Mouse (Mus musculus): ENCODE data around the gene B4galnt1. TPM values are rescaled to one million over a fixed set of nuclear protein-coding genes. Genes with fewer than 3 reads are reported as not detected.

The B4galnt1 gene
- polyA plus RNA-seq, 1 experiment: 76.1 TPM

GRCm38 (mm10) chr10:127193011-127193410 lies 28.0 kb downstream of the B4galnt1 start:
- TF ChIP-seq FLI1 (IDR thresholded peaks at IDR 0.05; ENCODE audit: low read length) (no peak), GATA1 (IDR thresholded peaks at IDR 0.05; ENCODE audit: borderline replicate concordance, low read length) (no peak)
- Histone ChIP-seq H3K36me3 (replicated peaks; ENCODE audit: low read length) (peaks cover 35% of the 10 kb centered on the region), H3K27me3 (replicated peaks) (peaks cover 28% of the 10 kb centered on the region), H3K4me1 (peaks cover 44% of the 10 kb centered on the region), H3K4me3 (replicated peaks) (no peak overlapping the region), H3K9me3 (no peaks in the 10 kb centered on the region)

DNA sequence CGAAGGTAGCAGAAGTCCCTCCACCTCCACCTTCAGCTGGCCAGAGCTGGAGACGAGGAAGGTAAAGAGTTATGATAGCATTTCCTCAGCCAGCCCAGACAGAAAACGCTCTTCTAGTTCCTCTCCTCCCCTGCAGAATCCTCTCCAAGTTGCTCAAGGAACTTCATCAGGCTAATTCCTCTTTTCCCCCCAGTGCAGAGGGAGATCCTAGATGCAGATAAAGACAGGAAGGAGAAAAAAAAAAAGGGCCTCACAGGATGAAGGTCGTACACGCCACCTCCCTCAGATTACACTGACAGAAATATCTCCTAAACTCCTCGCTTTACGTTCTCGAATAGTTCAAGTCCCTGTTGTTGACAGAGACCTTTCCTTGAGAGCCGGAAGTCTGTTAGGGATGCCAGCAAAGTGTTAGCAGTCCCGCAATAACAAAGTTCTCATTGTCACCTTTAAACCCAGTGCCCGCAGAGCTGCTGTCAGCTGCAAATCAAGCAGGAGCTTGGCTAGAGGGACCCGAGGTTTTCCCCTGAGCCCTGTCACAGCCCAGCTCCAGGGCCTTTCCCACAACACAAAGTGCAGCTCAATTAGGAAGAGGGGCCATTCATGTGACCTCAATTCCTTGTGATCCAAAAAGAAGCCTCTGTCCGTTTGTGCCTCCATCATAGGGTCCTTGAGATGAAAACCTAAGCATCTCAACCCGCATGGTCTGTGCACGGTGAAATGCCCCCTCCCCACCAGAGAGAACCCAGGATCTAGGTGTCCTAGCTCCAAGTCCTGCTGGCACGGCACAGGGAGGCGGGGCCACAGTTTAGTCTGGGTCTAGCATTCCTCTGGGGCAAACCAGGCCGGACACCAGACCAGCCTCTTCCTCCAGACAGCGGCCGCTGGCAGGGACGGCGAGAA lies 29.7 kb downstream of the B4galnt1 start:
- Histone ChIP-seq H3K4me1 (peaks cover 29% of the 10 kb centered on the region), H3K27me3 (replicated peaks) (peaks cover 11% of the 10 kb centered on the region), H3K4me3 (replicated peaks) (peak overlapping the region; percentile 94), H3K9me3 (no peaks in the 10 kb centered on the region), H3K36me3 (replicated peaks; ENCODE audit: low read length) (peaks cover 51% of the 10 kb centered on the region)
- no peak for TF ChIP-seq GATA1 (IDR thresholded peaks at IDR 0.05; ENCODE audit: borderline replicate concordance, low read length)
- TF ChIP-seq FLI1 (IDR thresholded peaks at IDR 0.05; ENCODE audit: low read length): no peak

GRCm38 (mm10) chr10:127195328-127196129 lies 30.5 kb downstream of the B4galnt1 start, which contains the start of gene Dtx3:
TSS of gene Dtx3 (minus strand) at chr10:127195728.
- Histone ChIP-seq H3K9me3 (no peaks in the 10 kb centered on the region), H3K4me1 (peaks cover 29% of the 10 kb centered on the region), H3K27me3 (replicated peaks) (peaks cover 4% of the 10 kb centered on the region), H3K4me3 (replicated peaks) (peak within 1 kb of the TSS; percentile 94), H3K36me3 (replicated peaks; ENCODE audit: low read length) (peaks cover 58% of the 10 kb centered on the region)
- TF ChIP-seq FLI1 (IDR thresholded peaks at IDR 0.05; ENCODE audit: low read length): no peak
- TF ChIP-seq GATA1 (IDR thresholded peaks at IDR 0.05; ENCODE audit: borderline replicate concordance, low read length): no peak

DNA sequence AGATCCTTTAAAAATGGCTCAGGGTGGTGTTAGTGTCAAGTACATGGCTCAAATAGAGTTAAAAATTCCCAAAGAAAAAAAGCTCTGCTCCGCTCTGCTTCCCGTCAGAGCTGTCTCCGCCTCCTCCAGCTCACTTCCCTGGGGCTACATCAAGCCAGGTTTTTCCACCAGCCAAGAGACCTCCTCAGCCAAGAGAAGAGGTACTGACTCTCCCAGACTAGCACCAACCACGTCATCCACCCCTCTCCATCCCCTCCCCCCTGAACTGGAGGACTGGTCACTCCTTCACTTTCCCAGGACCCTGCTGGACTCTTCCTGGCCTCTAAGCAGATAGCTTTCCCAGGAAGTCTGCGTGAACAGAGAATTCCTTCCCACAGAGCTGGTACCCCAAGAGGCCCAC lies 31.4 kb downstream of the B4galnt1 start:
- H3K4me1 ChIP-seq: peaks cover 26% of the 10 kb centered on the region
- peaks cover 58% of the 10 kb centered on the region for H3K36me3 ChIP-seq (replicated peaks; ENCODE audit: low read length)
- peak overlapping the region; percentile 94 for H3K4me3 ChIP-seq (replicated peaks)

DNA sequence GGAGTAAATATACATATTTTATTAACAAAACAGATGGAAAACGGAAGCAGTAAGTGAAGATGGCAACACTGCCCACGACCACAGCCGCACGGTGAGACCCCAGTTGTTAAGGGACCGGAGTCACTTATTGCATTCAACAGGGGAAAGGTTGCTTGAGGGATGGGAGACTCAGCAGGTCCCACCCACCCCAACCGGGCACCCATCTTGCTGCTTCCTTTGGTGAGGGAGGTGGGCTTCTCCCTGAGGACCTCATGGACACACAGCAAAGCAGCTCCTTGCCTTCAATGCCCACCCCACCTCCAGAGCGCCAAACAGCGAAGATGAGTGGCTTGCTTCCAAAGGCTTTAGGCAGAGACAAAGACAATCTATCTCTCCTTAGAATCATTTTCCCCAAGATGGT lies 32.1 kb downstream of the B4galnt1 start:
- Histone ChIP-seq H3K4me3 (replicated peaks) (no peak overlapping the region), H3K4me1 (peaks cover 23% of the 10 kb centered on the region), H3K36me3 (replicated peaks; ENCODE audit: low read length) (peaks cover 62% of the 10 kb centered on the region), H3K27me3 (replicated peaks) (peaks cover 2% of the 10 kb centered on the region), H3K9me3 (no peaks in the 10 kb centered on the region)
- TF ChIP-seq GATA1 (IDR thresholded peaks at IDR 0.05; ENCODE audit: borderline replicate concordance, low read length): no peak
- no peak for TF ChIP-seq FLI1 (IDR thresholded peaks at IDR 0.05; ENCODE audit: low read length)

More for the DNA sequence above, 31.4 kb downstream of the B4galnt1 start:
- no peaks in the 10 kb centered on the region for H3K9me3 ChIP-seq
- TF ChIP-seq GATA1 (IDR thresholded peaks at IDR 0.05; ENCODE audit: borderline replicate concordance, low read length) (no peak), FLI1 (IDR thresholded peaks at IDR 0.05; ENCODE audit: low read length) (no peak)
- H3K27me3 ChIP-seq (replicated peaks): peaks cover 2% of the 10 kb centered on the region

- peaks cover 62% of the 10 kb centered on the region for H3K36me3 ChIP-seq (replicated peaks; ENCODE audit: low read length)
- no peak overlapping the region for H3K4me3 ChIP-seq (replicated peaks)
Observed at GRCm38 (mm10) chr10:127197505-127198110, 32.6 kb downstream of the B4galnt1 start.

DNA sequence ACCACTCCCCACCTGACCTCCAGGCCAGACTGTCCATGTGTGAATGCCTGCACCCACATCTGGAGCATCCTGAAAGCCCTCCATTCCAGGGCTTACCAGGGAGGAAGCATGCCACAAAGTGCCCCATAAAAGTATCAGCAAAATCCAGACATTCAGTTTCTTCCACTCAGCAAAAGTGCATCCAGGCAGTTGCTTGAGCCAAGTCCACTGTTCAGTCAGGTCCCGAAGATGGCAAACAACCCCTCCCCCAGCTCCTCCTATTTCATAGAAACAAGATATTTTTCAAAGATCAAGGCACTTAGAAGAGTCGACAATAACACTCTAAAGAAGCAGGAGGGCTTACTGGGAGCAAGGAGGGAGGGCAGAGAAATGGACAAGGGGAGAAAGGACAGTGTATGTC lies 33.5 kb downstream of the B4galnt1 start:
- H3K4me3 ChIP-seq (replicated peaks): no peak overlapping the region
- no peaks in the 10 kb centered on the region for H3K27me3 ChIP-seq (replicated peaks)
- H3K9me3 ChIP-seq: no peaks in the 10 kb centered on the region
- peaks cover 27% of the 10 kb centered on the region for H3K4me1 ChIP-seq
- TF ChIP-seq FLI1 (IDR thresholded peaks at IDR 0.05; ENCODE audit: low read length) (no peak), GATA1 (IDR thresholded peaks at IDR 0.05; ENCODE audit: borderline replicate concordance, low read length) (no peak)
- peaks cover 64% of the 10 kb centered on the region for H3K36me3 ChIP-seq (replicated peaks; ENCODE audit: low read length)

More at GRCm38 (mm10) chr10:127197505-127198110, 32.6 kb downstream of the B4galnt1 start:
- H3K27me3 ChIP-seq (replicated peaks): no peaks in the 10 kb centered on the region
- no peaks in the 10 kb centered on the region for H3K9me3 ChIP-seq
- TF ChIP-seq FLI1 (IDR thresholded peaks at IDR 0.05; ENCODE audit: low read length) (no peak), GATA1 (IDR thresholded peaks at IDR 0.05; ENCODE audit: borderline replicate concordance, low read length) (no peak)
- peaks cover 23% of the 10 kb centered on the region for H3K4me1 ChIP-seq

DNA sequence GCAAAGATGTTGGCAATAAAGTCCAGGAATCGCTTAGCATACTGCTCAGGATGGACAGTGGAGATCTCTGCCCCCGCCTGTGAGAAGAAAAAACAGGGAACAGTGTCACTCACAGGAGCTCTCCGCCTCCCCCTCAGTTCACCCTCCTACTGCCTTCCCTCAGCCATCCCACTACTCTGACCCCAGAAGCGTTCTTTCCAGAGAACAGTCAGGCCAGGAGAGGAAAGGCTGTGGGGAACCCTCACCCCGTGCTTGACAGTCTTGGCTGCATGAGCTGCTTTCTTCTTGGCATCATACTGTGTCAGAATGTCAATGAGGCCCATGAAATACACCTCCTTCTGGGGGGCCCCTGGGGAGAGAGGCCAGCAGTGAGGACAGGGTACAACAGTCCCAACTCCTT lies 34.0 kb downstream of the B4galnt1 start:
- peaks cover 32% of the 10 kb centered on the region for H3K4me1 ChIP-seq
- H3K9me3 ChIP-seq: no peaks in the 10 kb centered on the region
- H3K27me3 ChIP-seq (replicated peaks): no peaks in the 10 kb centered on the region
- TF ChIP-seq GATA1 (IDR thresholded peaks at IDR 0.05; ENCODE audit: borderline replicate concordance, low read length): no peak
- no peak for TF ChIP-seq FLI1 (IDR thresholded peaks at IDR 0.05; ENCODE audit: low read length)
- no peak overlapping the region for H3K4me3 ChIP-seq (replicated peaks)
- peaks cover 70% of the 10 kb centered on the region for H3K36me3 ChIP-seq (replicated peaks; ENCODE audit: low read length)

DNA sequence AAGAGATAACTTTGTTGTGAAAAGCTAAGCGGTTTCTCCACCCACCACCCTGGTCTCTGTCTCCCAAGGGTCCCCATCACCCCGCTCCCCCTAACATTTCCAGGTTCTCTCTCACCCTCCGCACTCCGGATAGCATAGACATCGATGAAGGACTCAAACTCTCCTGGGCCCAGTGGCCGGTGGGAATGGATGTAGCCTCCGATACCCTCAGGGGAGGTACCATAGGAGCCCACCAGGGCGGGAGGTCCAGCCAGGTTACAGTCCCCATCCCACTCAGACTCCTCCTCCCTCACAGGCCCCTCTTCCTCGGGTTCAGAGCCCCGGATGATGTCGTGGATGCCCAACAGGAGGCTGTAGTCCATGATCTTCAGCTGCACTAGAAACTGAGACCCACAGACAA lies 34.4 kb downstream of the B4galnt1 start:
- TF ChIP-seq GATA1 (IDR thresholded peaks at IDR 0.05; ENCODE audit: borderline replicate concordance, low read length) (no peak), FLI1 (IDR thresholded peaks at IDR 0.05; ENCODE audit: low read length) (no peak)
- Histone ChIP-seq H3K4me1 (peaks cover 33% of the 10 kb centered on the region), H3K27me3 (replicated peaks) (no peaks in the 10 kb centered on the region), H3K9me3 (no peaks in the 10 kb centered on the region), H3K4me3 (replicated peaks) (no peak overlapping the region), H3K36me3 (replicated peaks; ENCODE audit: low read length) (peaks cover 72% of the 10 kb centered on the region)
